Mouse (Mus musculus) fibroblast of lung, adult 2 months (primary cell): Measurements from ENCODE around the gene Tmem8b.

Source experiments
- DNase-seq: peaks from one replicate; pipeline ENCODE4 v3.0.0-alpha.2; 2011; ENCODE audit warnings: low read depth

Tmem8b gene

DNA sequence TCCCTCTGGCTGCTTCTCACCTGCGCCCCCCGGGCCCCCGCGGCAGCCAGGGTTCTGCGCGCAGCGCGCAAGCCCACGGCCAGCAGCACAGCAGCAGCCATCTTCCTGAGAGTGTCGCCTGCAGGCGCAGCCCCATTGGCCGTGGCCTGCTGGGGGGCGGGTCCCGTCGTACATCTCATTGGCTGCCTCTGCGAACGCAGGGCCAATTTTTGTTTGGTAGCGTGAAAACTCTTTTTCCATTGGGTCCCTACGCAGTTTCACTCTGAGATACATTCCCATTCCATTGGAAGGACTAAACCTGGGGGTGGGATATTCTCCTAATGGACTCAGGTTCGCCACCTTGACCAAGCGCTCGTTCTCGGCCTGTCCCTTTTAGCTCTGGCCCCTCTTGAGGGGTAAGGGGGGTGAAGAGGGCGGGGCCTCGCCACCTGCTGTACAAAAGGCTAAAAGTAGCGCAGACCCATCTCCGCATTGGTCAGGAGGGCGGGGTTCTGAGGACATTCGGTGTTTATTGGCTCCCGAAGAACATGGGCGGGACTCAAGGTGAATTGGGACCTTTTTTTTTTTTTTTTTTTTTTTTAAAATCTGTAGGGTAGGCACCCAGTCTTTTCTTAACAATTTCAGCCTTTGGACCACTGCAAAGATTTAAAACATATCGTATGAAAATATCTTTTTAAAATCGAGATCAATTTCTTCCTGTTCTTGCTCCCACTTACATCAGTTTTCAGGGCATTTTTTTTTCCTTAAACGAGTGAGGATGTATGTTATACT is 12.2 kb upstream of the Tmem8b start, which contains the start of gene Hint2:
TSS of gene Hint2 (minus strand) at position 128 of the 771 bp plus-strand sequence.
- DNase-seq: peak; percentile 95

DNA sequence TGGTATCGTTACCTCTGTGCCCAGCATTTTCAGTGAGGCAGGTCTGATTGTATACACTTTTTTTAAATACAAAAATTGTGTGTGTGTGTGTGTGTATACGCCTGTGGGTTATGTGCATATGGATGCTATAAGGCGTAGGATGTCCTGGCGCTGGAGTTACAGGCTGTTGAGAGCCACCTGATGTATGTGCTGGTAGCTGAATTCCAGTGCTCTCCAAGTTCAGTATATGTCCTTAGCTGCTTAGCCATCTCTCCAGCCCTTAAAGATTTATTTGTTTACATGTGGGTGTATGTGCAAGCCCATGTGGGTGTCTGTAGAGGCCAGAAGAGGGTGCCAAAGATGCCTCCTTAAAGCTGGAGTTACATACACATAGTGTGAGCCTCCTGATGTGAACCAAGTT is 11.6 kb upstream of the Tmem8b start:
- DNase-seq: no peak

DNA sequence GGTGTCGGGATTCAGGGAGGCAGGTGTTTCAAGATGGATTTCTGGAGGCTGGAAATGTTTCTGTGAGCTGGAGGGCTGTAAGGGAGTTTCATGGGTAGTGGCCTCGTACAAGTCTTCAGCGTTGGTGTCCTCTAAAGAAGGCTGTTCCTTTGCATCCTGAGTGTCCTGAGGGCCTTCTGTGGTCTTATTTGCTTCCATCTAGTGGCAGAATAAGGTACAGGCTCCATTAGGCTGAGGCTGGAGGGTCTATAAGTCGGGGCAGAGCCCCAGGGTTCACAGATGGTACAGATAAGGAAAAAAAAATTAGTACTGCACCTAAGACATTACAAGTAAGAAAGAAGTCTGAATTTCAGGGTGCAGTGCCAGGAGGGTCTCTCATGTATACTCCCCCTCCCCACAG is 2.4 kb upstream of the Tmem8b start:
- no peak for DNase-seq

DNA sequence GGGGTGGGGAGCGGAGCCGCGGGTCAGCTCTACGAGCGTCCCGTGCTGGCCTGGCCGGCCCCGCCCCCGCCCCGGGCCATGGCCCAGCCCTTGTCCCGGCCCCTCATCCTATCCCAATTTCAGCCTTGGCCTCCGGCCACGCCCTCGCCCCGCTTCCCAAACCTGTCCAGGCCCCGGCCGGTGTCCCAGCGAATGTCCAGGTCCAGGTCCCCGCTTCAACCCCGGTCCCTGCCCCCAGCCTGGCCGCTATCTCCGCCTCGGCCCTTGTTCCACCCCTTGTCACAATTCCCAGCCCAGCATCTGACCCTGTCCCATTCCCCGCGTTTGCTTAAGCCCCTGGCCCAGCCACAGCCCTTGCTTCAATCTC is 640 bp downstream of the Tmem8b start:
- DNase-seq: no peak

DNA sequence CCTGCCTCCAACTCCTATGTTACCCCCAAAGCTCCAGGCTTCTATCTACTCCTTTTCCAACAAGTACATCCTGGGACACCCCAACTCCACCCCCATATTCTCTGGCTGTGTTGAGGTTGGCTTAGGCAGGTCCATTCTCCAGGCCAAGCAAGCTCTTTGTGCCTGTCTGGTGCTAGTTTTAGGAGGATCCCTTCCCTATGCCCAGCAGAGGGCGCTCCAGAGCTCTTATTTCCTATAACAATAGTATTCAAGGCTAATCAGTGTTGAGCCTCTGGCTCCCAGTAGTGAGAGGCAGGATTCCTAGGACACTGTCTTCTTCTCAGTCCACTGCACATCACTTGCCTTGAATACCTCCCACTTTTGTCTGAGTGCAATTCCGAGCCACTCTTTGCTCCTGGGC is 3.3 kb downstream of the Tmem8b start:
- peak; percentile 57 for DNase-seq

DNA sequence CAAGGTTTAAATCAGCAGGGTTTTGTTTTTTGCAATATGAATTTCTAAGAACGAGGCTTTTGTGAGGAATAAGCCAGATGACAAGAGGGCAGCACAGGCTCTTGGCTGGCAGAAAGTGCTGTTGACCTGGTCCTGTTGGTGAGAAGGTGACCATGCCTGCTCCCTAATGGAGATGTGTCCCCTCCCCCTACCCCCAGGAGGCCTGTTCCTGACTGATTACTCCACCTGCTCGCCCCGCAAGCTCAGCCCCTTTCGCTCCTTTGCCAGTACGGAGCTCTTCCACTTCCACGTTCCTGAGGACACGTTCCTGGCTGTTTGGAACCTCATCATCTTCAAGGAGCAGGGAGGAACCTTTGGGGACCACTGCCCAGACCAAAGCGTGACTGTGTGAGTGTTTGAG is 4.9 kb downstream of the Tmem8b start:
- no peak for DNase-seq

DNA sequence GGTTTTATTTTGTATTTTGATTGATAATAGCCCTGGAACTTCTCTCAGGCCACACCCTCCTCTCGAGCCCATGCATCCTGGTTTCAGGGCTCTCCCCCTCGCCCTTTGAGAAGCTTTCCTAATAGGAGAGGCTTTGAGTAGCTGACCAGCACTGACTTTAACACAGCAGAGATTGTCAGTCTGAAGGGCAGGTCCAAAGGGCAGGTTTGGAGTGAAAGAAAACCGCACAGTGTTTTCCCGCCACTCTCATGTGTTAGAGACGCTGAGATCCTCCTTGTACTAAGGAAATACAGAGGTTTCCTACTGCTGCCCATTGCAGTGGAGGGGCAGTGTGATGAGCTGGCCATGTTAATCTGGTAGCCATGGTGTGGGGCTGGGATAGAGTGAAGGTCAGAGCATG is 6.2 kb downstream of the Tmem8b start:
- DNase-seq: no peak

DNA sequence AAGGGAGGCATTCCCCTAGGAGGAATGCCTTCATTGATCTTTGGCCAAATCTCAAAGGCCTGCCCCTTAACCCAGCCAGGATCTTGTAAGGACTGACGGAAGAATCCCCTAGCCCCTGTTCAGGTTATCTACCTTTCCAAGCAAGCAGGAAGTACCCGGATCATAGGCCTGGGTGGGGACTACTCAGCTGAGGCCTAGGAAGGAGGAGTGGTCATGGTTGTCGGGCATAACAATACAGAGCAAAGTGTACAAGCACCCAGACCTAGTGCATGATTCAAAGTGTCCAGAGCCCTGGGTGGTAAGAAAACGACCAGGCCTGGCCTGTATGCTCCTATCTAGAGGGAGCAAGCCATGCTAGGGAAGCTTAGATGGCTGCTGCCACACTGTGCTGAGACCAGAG is 6.8 kb downstream of the Tmem8b start:
- DNase-seq: no peak

DNA sequence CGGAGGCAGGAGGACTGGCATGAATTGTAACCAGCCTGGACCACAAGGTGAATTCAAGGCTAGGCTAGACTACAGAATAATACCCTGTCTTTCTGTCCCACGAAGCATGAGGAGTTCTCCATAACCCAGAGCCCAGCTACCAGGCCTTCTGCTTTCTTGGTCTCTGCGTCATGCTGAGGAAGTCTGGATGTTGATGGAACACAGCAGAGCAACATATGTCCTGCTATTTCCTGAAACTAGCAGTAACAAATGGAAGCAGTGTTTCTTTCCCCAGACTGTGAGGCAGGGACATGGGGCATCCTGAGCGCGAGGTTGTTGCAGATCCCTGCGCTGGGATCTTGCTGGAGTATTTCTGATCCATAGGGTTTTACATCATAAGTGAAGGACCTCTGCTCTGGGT is 9.8 kb downstream of the Tmem8b start:
- no peak for DNase-seq

DNA sequence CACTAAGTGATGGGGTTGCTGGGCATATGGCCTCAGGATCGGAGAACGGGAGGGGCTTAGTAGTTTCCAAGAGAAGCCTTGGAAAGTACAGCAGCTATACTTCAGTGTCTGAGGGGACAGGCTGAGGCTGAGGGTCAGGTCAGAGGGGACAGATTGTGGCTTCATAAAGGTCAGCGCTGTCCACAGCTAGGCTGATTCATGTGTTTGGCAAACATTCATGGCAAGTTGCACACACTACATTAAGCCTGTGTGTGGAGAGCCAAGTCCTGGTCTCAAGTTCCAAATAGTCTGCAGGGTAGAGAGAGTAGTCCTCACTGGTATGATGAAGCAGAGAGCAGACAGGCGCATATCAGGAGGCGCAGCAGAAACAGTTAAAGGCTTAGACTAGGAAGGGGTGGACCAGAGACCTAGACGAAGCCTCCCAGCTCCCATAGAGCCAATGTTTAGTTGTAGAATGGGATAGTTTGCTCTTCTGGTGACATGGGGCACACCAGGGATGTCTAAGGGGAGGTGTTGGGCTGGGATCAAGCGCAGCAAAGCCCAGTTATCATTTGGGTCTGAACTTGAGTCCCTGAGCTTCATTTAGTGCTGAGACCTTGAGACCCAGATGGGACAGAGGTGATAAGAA is 10.8 kb downstream of the Tmem8b start:
- no peak for DNase-seq

DNA sequence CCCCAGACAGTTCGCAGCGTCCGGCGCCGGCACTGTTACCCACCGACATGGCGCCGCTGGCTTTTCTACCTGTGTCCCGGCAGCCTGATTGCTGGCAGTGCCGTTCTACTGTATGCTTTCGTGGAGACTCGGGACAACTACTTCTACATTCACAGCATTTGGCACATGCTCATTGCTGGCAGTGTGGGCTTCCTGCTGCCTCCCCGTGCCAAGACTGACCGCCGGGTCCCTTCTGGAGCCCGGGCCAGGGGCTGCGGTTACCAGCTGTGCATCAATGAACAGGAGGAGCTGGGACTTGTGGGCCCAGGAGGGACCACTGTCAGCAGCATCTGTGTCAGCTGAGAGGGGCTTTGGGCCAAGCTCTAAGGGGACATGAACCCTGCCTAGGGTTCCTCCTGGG is 21.2 kb downstream of the Tmem8b start:
- DNase-seq: no peak

DNA sequence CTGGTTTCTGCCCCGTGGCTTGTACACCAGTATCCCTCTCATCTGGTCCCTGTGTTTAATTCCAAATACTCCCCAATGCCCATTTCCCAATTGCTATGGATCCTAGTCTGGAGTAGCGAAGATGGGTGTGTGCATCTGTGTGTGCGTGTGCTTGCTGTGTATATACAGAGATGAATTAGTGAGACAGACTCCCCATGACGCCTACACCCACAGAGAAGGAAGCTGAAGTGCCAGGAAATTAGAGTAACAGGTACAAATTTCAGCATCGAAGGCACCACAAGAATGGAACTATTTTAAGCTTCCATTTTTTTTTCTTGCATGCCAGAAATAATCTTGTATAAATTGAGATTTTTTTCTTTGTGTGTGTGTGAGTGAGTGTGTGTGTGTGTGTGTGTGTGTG is 22.3 kb downstream of the Tmem8b start:
- no peak for DNase-seq

DNA sequence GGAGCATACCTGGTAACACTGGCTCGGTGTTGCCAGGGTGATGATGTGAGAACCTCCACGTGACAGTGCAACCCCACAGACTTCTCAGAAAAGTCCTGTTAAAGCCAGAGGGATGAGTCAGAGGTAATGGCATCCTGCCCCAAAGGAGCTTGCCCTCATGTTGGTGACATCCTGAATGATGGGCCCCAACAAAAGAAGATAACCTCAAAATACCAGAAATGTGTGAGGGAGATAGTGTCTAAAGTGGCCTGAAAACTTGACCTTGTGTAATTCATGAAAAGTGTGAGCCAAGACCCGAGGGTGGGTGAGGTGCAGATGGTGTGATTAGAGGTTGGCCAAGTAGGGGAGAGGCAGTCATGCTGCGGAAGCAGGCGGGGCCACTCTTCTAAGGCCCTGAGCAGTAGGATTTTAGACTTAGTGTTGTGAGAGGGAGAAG is 25.1 kb downstream of the Tmem8b start:
- DNase-seq: no peak

DNA sequence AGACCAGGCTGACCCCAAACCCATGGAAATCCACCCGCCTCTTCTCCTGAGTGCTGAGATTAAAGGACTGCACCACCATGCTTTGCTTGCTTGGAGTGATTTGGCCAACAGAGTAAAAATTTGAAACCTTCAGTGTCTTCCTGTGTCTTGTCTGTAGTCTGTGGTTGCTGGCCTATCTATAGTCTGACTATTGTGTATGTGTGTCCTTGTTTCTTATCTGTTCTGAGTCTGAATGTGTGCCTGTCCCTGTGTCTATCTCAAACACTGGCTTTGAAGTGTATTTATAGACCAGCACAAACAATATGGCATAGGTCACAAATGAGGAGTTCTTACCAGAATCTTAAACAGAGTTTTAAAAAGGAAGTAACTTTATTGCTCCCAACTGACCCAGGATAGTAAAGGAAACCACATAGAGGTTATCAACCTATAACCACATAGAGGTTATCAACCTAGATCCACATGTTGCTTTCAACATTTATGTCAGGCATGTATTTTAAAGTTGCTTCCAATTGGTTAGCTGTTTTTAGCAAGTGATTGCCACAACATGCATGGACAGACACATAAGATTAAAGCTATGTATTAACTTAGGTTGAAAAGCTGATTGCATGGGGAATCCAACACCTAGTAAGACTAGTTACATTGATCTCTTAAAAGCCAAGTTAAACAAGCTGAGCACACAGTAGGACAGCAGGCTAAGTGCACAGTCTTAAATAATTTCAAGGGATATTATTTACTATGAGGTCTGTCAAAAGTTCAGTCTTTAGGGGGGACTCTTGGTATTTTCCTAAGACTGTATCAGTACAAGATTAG is 25.9 kb downstream of the Tmem8b start:
- no peak for DNase-seq

DNA sequence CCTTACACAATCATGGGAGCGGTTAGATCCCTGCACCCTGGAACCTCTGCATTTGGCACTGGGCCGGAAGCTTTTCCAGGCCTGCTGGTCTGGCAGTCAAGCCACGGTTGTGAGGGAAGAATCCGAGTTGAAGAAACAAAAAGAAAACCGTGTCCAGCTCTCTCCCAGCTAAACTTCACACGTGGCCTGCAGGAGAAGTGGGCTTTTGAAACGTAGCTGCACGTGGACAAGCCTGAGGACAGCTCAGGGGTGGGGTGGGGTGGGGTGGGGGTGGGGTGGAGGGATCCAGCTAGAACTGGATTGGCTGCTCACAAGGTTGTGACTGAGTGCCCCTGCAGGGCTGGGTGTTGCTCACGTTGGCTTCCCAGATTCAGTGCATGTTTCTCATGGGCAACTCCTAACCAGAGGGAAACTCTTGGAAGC is 26.5 kb downstream of the Tmem8b start:
- no peak for DNase-seq

DNA sequence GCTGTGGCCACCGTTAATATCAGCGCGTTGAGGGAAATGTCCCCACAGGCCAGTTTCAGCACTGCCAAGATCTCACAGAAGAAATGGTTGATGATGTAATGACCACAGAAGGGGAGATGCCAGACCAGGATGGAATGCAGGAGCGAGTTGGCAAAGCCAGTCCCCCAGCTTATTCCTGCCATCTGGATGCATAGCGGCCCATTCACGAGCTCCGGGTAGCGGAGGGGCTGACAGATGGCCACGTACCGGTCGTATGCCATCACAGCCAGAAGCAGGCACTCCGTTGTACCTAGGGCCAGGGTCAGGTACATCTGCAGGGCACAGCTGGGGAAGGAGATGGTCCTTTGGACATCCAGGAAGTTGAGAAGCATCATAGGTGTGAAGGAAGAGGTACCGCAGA is 27.8 kb downstream of the Tmem8b start:
- no peak for DNase-seq

DNA sequence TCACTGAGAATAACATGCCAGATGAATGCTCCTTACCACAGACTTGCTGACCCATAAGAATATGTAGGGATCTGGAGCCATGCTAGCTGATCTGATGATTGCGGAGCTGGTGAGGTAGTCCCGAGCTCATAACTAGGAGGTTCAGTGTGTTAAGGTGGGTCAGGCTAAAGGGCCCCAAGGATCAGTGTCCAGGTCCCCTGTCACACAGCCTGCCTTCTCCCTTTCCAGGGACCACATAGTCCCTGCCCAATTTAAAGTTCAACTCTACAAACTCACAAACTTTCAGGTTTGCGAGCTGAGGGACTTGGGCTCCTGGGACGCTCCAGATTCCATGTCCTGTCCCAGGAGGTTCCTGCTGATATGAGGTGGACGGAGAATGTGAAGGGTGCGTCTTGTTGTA is 31.9 kb downstream of the Tmem8b start, which contains the start of gene Olfr70:
TSS of gene Olfr70 (minus strand) at position 101 of the 400 bp plus-strand sequence.
- DNase-seq: no peak

DNA sequence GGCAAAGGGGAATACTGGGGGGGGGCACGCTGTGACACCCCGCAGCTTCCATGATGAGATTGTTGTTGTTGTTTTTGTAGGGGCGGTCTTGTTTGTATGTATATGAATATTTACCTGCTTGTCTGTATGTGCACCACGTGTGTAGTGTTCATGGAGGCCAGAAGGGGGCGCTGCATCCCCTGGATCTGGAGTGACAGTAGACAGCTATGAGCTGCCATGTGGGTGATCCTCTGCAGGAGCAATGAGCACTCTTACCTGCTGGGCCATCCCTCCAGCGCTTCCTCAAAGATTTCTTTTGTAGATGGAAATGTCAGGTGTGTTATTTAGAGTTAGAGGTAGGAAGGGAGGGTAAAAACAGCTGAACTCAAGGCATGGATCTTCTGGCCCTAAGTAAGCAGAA is 34.7 kb downstream of the Tmem8b start:
- DNase-seq: no peak

DNA sequence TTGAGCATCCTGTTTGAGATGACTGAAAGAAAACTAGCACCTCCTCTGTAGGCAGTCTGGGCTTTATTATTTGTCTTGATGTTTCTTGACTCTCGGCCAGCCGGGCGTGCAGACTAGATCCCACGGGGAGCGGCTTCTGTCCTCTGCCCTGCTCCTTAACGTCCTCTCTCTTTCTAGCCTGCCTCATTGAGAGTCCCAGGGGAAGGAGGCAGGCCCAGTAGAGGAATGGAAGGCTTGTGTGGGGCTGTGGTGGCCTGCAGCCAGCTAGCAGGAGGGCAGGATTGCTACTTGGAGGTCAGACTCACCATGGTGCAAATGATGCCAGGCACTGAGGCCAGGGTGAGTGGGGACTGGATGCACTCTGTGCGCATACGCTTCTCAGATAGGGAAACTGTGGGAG is 35.1 kb downstream of the Tmem8b start:
- DNase-seq: no peak

DNA sequence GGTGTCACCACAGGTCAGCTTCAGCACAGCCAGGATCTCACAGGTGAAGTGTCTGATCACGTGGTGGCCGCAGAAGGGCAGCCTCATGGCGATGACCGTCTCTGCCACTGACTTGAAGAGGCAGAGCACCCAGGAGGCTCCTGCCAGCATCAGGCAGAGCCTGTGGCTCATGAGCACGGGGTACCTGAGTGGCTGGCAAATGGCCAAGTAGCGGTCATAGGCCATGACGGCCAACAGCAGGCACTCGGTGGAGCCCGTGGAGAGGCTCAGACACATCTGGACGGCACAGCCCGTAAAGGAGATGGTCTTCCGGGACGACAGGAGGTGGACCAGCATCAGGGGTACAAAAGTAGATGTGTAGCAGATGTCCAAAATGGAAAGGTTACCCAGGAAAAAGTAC is 37.2 kb downstream of the Tmem8b start:
- no peak for DNase-seq

DNA sequence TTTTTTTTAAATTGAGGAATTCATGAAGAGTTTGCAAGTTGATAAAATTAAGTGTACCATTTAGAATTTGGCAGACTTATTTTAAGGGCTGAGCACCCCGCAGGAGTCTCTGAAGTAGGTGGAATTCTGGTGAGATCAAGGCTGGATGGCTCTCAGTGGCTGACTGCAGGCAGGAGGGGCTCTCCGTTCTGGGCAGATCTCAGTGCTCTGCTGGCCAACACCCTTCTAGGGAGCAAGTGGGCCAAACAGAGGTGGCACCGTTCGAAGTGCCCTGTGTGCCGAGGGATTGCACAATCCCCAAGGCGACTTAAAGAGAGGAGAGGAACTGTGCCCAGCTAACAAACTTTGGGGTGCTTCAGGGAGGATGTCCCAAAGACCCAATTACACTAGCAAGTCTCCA is 41.1 kb downstream of the Tmem8b start, which contains the start of gene Olfr71:
TSS of gene Olfr71 (minus strand) at position 387 of the 400 bp plus-strand sequence.
- DNase-seq: no peak

DNA sequence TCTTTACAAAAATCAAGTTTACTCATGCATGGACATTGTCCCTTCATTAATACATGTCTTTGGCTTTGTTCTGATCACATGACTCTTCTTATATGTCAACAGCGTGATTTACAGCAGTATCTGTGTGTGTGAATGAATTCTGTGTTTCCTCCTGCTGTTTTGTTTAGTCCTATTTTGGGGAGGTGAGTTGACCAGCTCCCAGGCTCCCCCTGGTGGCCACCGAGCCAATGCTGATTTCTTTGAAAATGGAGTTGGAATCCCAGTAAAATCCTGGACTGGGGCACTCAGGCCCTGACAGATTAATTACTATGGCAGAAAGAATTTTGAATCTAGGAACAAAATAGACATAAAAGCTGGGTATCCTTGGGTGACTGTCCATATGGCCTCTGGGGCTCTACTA is 43.0 kb downstream of the Tmem8b start:
- no peak for DNase-seq
